Mouse (Mus musculus) MN1 (cell line): Measurements from ENCODE around the gene Adamtsl2.
A peak's percentile ranks its signal among the peaks of the same experiment; 100 is the strongest.

Experiments used
- DNase-seq: peaks from one replicate; pipeline ENCODE4 v3.0.0-alpha.2; 2016; ENCODE audit warnings: low spot score

The Adamtsl2 gene

DNA sequence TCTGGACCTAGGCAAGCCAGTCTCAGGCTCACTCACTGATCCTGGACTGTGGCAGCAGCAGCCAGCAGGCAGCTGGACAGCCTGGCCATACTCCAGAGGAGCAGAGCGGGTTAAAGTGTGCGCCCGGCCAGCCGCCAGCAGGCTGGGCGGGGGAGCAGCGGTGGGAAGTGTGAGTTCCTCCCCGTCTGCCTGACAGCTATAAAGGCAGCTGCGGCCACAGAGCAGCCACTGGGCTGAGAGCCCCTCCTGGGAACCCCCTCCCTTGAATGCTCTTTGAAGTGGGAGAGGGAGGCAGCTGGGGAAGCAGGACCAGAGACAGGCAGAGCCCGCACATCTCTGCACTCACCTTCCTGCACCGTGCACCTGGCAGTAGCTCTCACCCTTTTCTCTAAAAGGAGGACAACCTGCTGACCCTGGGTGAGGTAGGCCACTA is at the start of gene Adamtsl2:
Gene Adamtsl2 (plus strand): TSS at position 228 of the 433 bp plus-strand sequence.
- DNase-seq = peak; percentile 85

DNA sequence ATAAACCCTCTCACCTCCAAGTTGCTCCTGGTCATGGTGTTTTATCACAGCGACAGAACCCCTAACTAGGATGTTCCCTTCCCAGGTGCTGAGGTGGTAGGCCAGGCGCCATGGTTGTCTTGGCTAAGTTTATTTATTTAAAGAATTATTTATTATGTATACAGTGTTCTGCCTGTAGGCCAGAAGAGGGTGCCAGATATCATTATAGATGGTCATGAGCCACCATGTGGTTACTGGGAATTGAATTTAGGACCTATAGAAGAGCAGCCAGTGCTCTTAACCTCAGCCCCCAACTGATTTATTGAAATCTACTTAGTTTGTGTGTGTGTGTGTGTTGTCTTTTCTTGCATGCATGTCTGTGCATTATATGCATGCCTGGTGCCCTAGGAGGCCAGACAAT is 46.8 kb upstream of the Adamtsl2 start:
- DNase-seq = no peak

DNA sequence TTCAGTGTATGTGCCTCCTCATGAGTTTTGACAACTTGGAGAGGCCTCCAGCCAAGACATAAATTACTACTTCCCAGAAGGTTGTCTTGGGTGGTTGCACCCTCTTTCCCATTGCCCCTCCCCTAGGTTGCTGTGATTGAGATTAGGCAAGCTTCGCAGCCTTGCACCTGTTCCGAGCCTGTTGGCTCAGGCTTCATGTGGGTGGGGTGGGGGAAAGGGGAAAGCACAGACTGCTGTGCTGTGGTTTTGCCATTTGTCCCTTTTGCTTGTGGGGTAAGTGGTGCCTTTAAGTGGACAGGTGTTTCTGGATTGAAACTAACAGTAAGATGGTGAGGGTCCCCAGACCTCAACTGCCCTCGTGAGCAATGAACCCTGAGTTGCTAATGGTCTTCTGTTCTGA is 43.2 kb upstream of the Adamtsl2 start:
- no peak for DNase-seq

DNA sequence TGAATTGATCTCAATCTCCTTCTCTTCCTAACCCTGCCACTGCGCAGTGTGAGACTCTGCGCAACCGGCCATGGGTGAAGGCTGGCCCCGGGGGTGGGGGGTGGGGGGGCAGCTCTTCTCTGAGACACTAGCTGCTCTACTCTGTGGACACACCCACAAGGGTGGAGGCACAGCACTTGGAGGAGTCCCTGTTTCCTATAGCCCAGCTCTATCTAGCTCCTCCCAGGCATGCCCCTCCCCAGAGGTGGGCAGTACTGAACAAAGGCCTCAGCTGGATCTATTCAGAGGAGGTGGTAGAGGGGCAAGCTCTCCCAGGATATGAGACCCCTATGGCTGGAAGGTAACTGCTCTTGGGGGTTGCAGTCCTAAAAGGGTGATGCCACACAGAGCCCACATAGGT is 42.2 kb upstream of the Adamtsl2 start:
- no peak for DNase-seq

DNA sequence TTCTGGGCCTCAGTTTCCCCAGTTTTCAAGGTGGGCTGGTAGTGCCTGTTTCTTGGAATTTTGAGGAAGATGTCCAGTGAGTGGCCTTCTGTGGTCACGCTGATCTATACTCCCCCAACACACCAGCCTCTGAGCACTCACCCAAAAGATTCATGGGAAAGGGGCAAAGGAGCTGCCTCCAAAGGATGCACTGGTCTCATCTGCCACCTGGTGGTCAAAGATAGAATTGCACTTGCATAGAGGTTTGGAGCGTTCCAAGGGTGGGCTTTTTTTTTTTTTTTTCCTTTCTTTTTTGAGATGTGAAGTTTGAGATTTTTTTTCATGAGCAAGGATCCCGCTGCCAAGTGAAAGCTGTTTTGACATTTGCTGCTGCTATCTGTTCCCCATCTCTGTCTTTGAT is 40.6 kb upstream of the Adamtsl2 start:
- DNase-seq = peak; percentile 82

DNA sequence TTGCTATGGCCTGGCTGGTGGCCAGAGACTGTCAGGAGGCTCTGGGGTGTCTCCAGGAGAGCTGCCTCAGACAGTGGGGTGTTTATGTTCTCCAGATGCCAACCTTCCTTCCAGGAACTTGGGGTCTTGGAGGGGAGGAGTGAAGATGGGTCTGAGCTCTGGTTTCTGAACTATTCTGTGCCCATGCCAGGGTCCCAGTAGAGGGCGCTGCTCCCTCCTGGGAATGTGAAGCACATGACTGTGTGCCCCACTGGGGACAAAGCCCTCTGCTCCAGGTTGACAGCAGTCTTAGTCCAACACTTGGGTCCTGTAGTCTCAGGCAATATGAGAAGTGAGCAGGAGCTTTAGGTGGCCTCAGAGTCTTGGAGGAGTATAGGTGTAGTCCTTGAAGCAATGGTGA is 39.9 kb upstream of the Adamtsl2 start:
- peak; percentile 59 for DNase-seq

DNA sequence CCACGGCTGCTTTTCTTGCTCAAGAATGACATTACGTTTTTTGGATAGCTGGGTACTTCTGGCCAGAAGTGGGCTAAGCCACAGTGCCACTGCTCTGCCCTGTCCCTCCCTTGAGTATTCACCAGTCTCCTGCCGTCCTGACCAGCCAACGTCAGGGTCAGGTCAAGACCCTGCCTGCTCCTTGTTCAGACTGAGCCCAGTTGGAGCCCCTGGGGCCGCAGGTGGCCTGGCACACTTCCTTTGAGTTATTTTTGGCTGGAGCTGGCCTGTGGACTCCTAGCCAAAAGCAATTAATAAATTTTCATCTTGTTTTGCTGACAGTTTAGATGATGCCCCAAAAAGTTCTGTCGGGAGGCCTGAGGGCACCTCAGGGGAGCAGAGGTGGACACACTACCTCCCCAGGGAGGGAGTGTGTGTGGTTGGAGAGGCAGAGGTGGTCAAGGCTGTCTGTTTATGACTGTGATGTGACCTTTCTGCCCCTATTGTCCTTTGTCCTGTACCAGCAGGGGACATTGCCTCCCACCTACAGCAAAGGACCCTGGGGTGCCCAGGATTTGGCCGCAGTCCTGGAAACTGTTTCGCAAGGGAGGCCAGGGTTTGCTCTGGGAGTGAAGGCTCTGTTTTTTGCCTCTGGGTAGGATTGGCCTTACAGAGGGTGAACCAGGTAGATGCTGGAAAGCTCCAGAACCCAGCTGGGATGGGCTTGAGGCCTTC is 36.9 kb upstream of the Adamtsl2 start:
- no peak for DNase-seq

DNA sequence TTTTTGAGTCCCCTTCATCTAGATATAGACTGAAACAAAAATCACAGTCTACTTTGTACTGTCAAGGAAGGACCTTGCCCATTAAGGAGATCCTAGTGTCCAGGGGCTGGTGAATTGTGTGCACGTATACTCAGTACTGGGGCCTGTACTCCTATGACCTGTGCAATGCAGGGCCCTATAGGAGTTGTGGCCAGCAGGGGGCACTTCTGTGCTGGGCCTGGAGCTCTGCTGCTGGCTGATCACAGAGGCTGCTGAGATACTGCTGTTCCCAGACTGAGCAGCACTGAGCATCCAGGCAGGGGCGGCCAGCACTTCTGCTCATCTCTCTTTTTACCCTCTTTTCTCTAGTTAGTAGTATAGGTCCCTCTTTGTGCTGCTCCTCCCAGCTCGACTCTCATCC is 35.7 kb upstream of the Adamtsl2 start:
- peak; percentile 82 for DNase-seq

DNA sequence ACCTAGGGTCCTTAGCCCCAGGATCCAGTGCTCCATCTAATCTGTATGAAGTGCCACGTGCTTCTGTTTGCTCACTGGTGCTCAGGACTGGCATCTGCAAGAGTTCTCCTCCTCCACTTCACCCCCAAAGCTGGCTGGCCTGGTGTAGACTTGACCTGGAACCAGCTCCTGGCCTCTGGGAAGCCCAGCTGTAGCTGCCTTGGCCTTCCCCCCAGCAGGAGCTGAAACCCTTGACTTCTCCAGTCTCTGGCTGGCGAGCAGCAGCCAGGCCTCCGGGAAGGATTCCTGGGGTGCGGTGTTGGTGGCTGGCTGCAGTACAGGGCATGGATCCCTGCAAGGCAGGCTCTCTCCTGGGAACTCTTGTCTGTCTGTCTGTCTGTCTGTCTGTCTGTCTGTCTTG is 35.0 kb upstream of the Adamtsl2 start:
- no peak for DNase-seq

DNA sequence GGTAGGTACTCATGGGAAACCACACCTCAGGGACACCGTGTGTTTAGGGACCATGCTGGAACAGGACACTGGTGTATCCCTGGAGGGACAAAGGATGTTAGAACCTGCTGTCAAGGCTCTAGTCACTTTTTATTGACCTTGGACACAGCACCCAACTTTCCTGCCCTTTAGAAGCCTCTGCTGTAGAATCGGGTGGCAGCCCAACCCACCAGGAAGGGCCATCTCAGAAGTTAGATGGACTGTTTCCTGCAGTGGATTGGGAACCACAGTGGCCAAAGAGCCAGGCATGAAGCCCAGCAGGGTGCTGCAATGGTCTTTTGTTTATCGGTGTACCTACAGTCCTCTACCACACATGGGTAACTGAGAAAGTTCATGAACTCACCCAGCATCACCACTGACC is 34.5 kb upstream of the Adamtsl2 start:
- DNase-seq = no peak

DNA sequence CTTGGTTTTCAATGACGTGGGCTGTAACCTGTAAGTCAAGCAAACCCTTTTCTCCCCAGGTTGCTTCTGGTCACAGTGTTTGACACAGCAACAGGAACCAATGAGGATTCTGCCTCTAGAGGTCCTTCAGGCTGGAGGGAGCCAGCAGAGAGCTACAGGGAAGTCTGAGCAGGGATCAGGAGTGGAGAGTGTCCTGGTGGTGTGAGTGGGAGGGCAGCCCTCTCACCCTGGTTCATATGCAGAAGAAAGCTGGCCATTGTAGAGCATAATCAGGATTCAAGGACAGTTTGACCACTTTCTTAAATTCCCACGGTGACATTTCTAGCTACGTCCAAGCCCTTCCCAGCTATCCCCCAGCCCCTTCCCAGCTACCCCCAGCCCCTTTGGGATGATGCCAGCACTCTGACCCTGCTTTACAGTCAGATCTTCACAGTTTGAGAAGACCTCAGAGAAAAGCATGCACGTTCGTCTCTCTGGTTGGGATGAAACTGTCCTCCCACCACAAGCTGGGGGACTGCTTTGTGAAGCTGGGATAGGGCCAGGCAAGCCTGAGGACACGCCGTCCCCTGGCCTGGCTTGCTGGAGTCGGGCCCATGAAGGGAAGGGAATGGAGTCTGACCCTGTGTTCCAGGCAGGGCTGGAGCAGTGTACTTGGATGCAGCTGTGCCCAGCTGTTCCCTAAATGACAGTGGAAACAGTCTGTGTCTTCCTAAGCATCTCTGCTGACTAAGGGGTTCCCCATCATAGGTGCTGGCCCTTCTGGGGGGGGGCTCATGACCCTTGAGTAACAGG is 33.0 kb upstream of the Adamtsl2 start:
- DNase-seq = no peak

DNA sequence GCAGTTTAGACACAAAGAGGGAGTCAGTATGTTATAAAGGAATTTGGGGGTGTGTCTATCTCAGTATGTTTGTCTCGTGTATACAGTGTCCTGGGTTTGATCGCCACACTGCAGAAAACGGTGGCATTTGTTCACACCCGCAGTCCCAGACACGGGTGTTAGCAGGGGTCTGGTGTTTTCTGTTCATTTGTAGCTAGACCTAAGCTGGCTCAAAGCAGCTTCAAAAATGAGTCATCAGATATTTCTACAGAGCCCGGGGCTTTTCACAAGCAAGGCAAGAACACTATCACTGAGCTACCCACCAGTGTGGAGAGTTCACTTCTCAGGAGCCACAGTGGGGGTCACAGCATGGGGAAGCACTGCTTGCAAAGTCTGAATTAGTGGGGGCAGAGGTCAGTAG is 29.8 kb upstream of the Adamtsl2 start:
- DNase-seq = no peak

DNA sequence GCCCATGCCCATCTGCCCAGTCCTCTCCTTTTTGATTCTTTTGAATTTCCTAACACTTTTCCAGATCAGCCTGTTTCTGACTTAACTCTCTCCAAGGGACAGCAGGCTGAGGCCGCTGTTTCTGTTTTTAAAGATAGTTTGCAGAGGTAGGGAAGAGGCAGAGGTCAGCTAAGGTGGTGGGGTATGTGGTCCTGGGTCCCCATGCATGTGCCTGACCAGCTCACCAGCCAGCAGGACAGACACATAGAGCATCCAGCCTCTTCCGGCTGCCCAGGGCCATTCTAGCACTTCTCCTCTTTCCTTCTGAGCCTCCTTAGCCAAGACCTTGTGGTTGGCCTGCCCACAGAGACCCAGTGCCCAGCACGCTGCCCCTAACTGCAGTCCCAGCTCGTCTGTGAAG is 20.9 kb upstream of the Adamtsl2 start:
- DNase-seq = no peak

DNA sequence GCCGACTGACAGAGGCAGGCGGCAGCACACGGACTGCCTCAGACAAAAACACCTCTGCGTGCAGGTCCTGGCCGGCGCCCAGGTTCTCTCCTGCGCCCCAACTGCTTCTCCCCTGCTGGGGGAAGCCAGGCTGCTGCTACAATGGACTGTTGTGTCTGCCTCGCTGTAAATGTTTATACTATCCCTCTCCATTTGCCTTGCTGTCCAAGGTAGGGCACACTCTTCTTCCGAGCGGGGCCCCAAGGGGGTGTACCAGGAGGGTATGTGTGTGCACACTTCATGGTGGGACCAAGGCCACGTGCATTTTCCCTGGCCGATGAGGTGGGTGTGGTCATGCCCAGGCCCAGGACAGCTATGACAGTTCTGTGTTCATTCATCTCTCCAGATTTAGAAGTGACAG is 20.4 kb upstream of the Adamtsl2 start:
- no peak for DNase-seq

DNA sequence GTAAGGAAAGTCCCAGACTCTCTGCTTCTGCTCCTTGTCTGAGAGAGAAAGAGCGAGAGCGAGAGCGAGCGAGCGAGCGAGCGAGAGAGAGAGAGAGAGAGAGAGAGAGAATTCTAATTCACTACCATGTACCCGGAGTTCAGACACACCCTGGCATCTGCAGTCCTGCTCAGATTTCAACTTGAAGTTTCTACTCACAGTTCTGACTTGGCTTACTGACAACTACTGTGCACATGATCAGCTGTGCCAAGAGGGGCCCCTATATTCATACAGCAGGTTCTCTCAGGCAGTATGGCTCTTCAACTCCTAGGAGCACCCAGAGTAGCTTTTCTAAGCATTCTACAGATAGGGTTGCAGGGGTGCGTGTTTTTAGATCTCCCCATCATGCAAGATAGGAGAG is 20.0 kb upstream of the Adamtsl2 start:
- no peak for DNase-seq

DNA sequence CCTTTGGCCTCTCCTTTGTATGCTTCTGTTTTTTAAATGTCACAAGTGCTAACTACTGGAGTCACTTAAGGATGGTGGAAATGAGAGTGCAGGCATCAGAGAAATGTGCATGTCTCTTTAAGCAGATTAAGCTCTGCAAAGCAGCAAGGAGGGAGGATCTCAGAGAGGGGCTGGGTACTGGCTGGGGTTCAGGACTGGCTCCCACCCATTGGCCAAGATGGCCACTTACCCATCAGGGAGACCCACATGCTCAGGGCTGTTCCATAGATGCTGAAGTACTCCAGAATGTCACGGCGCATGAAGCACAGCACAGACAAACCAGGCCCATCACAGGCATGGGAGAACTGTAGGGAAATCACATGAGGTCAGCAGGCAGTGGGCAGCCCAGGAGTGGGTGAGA is 12.1 kb upstream of the Adamtsl2 start:
- no peak for DNase-seq

DNA sequence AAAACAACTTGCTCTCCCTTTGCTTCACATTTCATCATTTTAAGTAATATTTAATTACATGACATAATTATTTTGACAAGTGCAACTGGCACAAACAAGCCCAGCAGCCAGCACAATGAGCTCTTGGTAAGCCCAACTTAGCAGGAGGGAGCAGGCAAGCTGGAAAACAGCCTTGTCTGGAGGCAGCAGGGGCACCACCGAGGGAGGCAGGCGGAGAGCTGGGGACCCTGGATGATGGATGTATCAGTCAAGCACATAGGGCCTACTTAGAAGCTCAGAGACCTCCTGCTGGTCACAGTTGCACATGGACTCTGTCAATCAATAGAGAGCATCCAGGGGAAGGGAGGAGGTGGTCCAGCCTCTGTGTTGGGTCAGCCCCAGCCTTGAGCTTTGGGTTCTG is 11.2 kb upstream of the Adamtsl2 start:
- DNase-seq = no peak

DNA sequence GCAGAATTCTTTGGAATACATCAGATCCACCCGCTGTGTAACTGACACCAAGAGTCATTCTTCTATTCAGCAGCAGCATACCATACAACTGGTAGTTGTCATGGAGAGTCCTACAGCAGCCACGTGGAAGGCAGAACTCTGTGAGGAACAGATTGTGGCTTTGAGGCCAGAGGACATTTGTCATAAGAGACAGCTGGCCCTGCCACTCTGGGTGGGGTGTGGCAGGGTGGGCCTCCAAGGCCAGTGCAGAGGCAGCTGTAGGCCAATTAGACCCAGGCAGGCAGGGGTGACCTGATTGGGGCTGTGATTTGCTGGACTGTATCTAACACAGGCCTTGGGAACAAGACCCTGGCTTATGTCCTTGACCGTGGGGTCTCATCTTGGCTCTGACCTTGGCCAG is 9.5 kb upstream of the Adamtsl2 start:
- DNase-seq = no peak

DNA sequence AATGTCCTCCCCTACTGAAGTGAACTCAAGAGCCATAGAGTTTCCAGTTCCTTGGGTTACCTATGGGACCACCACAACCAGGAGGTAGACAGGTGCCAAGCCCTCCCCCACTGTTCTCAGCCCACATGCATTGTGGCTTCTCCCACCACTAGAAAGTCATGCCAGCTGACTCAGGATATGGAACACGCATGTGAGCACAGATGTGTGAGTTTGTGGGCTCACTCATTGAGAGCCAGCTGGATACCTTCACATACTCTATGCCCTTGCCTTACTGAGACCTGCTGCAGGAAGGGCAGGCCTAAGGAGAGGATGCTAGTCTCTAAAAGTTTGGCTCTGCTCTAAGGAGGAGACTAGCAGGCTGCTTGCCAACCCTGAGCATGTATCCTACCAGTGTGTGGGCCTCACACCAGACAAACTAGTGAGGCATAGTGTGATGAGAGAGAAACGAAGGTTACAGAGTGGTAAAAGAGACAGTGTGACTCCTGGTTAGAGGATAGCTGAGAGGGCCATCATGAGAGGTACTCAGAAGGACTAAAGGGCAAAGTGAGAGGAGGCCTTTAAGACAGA is 8.8 kb upstream of the Adamtsl2 start:
- no peak for DNase-seq

DNA sequence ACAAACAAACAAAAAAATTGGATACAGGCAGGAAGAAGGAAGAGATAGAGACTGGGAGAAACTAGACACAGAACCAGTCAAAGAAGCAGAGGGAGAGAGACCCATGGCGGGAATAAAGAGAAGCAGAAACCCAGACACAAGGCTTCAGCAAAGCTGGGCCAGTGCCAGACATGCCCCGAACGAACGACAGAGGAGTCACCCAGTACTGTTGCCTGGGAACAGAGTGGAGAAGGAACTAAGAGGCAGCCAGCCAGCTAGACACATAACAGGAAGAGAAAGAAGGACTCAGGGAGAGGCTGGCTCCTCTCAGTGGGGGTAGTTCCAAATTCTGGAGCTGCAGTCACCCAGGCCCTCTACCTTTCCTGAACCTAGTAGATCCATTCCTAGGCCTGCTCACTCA is 8.0 kb upstream of the Adamtsl2 start:
- peak; percentile 71 for DNase-seq

DNA sequence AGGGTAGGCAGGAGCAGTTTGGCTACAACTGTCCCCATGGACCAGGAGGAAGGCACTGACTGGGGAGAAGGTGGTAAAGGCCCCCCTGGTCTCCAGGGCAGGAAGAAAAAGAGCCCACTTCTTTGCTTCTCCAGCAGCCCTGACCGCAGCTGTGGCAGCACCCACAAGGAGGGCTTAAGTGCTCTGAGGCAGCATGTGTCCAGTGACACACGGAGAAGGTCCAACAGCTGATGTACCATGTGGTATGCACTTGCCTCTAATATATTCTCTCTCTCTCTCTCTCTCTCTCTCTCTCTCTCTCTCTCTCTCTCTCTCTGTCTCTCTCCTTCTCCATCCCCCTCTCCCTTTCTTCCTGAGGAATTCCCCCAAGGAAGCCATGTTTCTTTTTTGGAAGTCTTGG is 7.2 kb upstream of the Adamtsl2 start, which contains the start of gene Mymk:
Gene Mymk (minus strand): TSS at position 202 of the 400 bp plus-strand sequence.
- DNase-seq = no peak

DNA sequence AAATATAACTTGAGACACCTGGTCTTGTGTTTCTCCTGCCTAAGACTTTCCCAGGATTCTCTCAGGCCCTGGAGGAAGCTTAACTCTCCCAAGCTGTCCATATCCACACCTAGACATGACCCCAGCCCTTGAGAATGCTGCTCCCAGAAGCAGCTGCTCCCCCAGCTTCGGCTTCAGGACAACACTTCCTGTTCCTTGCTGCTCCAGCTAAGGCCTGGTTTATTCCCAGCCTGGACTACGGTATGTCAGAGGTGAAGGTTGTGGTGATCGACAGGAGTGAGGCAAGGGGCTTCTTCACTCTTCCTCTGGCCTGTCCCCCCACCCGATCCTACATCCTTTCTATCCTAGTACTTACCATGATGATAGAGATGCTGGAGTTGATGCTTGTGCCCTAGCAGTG is 5.8 kb upstream of the Adamtsl2 start:
- DNase-seq = no peak

DNA sequence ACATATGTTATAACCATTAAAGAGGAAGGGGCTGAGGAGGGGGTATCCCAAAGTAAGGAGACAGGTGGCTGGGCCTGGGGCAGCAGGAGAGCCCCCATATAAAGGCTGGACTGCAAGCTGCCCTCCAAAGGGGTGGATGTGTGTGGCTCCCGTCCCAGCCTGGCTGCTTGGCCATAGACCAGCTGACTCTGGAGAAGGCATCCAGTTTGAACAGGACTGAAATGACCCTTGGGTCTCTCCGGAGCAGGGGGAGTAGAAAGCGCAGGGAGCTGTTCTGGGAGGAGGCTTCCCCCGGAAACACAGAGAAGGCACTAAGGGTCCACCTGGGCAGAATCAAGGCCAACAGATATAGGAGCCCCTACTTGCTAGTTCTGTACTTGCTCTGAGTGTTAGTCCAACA is 4.4 kb upstream of the Adamtsl2 start:
- DNase-seq = no peak
